Mouse (Mus musculus): Measurements from ENCODE around the gene Krr1. TPM values are rescaled to one million over a fixed set of nuclear protein-coding genes. Genes with fewer than 3 reads are reported as not detected.

Gene Krr1
- 16.8 and 21.6 TPM in 2 replicates for total RNA-seq (2015; ENCODE audit: low replicate concordance)
- 6.3 and 12.6 TPM in 2 replicates for total RNA-seq (2017; ENCODE audit: low replicate concordance)

DNA sequence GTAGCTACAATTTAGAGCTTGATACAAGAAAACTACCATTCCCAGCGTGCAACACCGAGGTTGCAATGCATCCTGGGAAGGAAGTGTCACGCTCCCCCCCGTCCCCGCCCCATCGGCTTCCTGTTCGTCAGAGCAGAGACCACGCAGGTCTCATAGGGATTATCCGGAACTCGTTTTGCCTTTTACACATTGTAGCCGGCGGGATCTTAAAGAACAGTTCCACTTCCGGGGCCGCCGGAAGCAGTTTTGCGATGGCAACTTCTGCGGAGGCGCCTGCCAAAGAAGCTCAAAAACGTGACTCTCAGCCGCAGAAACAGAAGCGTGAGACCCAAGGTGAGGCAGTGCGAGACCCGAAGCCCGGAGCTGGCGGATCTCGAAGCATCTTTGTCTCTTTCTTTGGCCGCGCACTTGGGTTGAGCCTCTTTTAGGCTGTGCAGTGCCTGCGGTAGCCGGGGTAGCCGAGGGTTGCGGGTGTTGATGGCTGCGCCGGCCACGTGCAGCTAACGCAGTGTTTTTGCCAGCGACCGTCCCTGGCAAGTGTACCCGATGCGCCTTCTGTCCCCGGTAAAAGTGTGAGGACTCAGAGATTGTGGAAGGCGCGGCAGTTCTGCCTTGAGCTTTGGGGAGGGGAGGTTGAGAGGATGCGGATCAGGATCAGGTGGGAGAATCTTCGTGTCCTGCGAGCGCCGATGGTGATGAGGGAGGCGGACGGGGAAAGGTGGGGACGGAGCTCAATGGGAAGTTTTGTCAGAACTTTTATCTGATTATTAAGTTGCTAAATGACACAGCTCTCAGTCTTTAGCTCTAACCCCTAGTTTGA lies at the start of gene Krr1:
Gene Krr1, plus strand, starts transcription at position 123 of the 820 bp plus-strand sequence.
- ATAC-seq (replicated peaks; ENCODE audit: low FRiP score, poor library complexity, severe bottlenecking), result peak; percentile 98

DNA sequence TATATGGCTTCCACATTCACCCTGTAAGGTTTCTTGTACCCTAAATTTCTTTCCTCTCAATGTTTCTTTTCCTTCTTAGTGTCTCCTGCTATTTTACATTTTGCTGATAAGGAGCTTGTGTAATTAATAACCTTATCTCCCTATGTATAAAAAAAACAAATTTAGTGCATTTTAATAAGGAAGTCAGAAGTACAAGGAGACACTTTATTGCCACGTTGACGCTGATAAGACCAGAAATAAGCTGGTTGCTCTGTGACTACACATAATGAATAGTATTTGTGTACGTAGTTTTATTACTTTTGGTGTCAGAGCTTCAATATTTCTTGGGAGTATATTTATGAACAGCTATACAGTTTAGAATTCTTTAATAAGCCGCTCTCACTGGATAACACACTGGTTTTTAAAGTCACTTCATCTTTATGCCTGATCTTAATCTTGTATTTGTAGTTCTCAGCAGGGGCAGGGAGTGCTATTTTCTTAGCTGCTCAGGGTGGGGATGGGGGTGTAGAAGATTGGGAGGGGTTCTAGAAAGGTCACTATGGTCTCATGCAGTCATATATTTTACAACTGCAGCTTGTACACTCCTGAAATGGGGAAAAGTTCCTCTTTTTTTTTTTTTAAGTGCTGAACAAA lies 48.8 kb upstream of the Krr1 start:
- ATAC-seq (replicated peaks; ENCODE audit: low FRiP score, poor library complexity, severe bottlenecking), result no peak

GRCm38 (mm10) chr10:111924141-111924540 lies 48.3 kb upstream of the Krr1 start:
- ATAC-seq (replicated peaks; ENCODE audit: low FRiP score, poor library complexity, severe bottlenecking), result no peak

DNA sequence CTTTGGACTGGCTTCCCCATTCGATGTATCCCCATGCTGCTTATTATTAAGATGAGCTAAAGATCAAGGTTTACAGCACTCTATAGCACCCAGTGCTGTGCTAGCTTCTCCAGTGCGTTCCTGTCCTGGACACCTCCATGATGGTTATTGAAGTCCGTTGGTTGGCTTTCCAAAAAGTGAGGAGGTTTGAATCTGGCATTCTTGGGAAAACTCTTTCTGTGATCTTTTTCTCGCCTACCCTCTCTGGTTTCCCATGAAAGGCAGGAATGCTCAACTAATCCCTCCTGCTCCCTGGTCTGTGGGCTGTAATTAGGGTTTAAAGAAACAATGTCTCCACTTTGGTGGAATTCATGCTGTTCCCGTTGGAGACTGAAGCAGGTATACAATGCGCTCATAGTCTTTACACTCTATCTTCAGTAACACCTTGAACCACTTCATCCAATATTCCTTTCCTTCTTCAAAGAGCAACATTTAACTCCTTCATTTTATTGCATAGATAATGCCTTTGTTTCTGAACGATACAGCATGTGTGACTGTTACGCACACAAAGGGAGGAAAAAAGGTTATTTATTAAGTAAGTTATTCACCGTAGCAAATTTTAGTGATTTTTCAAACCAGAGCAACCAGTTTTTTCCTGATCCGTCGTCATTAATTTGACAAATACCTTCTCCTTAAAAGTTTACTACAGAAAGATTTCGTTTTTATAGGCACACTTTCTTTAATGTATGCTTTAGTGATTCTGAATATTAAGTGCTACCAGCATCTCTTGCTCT lies 47.6 kb upstream of the Krr1 start:
- peak; percentile 26; the same call in 1 of the 2 replicates for ATAC-seq (replicated peaks; ENCODE audit: low FRiP score, poor library complexity, severe bottlenecking)

DNA sequence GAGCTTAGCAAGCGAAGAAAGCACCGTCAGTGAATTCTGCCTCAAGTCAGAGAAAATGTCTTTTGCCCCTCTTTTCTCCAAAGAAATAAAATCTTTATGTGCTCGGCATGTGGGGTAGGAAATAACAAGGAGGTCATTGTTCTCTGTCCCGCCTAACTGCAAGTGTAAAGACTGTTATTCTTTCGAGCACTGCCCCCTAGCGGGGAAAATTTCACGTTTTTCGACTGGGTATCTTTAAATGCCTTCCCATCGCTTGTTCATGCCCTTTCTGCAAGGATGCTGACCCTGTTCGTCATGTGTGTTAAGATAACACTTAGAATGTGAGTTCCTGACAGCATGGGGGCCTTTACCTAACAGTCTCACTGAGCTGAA lies 47.0 kb upstream of the Krr1 start:
- peak; percentile 65 for ATAC-seq (replicated peaks; ENCODE audit: low FRiP score, poor library complexity, severe bottlenecking)

DNA sequence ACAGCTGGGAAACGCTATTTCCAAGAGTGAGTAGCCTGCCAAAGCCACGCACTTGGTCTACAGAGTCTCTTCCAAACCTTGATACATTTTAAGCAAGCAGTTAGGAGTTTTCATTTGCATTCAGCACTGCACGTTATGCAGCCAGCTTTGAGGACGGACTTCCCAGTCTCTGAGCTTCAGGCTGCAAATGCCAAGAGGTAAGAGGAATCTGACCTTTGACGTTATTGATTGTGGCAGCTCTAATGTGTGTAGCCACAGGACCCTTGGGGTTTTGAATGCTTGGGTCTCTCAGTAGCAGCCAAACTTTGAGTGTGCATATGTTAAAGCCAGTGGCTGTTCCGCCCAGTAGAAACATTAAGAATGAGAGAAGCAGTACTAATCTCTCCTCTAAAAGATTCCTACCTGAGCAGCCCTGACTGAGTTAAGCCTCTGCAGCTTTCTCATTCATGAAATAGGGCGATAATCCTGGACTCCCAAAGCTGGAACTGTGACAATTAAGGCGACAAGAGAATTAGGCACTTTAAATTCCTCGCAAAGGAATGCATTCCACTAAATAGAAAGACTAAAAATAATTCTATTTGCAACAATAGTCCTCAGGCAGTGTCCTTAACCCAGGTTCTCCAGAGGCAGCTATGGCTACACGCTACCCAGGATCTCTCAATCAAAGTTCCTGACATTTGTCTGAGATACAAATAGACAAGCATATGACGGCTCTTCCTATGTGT lies 39.7 kb upstream of the Krr1 start:
- no peak for ATAC-seq (replicated peaks; ENCODE audit: low FRiP score, poor library complexity, severe bottlenecking)

DNA sequence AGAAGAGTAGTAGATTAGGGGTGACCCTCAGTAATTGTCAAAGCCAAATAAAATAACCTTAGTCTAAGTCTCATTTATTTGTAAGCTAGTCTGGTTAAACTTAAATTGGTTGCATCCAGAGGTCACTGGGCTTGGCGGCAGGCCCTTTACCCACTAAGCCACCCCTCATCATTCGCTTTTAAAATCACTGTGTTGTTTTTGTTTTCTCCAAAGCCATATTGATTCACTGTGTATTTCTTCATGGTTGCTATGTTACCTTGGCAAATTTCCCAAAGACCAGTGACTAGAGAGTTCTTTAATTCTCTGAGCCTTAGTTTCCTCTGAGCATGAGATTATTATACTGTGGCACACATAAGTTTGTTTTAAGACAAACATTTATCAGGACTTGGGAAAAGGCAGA lies 37.3 kb upstream of the Krr1 start:
- no peak for ATAC-seq (replicated peaks; ENCODE audit: low FRiP score, poor library complexity, severe bottlenecking)

GRCm38 (mm10) chr10:111936021-111936420 lies 36.4 kb upstream of the Krr1 start:
- no peak for ATAC-seq (replicated peaks; ENCODE audit: low FRiP score, poor library complexity, severe bottlenecking)

DNA sequence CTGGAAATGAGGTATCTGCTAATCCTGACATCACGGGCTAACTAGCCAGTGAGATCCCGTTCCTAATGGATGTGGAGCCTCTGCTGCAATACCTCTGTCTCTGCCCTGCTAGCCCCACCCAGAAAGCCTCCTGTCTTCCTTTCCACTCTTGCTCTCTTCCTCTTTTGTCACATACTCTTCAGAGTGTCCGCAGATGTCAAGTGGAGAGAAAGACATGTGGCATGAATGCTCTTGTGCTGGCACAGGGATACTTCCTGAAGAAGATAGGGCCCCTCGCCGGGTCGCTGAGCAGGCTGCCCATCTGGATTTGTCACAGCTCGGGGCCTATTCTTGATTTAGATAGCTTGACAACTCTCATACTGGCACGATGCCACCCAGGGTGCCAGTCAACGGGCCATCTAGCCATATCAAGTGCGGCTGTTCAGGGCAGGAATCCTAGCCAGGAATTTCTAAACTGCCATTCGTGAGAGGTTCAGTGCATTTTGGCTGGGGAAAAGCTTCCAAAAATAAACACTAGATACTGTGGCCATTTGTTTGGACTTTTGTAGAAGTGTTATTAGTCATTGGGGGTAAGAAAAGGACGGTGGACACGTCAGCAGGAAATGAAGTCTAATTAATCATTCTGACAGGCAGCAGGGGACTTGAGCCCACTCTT lies 35.8 kb upstream of the Krr1 start:
- ATAC-seq (replicated peaks; ENCODE audit: low FRiP score, poor library complexity, severe bottlenecking), result no peak

DNA sequence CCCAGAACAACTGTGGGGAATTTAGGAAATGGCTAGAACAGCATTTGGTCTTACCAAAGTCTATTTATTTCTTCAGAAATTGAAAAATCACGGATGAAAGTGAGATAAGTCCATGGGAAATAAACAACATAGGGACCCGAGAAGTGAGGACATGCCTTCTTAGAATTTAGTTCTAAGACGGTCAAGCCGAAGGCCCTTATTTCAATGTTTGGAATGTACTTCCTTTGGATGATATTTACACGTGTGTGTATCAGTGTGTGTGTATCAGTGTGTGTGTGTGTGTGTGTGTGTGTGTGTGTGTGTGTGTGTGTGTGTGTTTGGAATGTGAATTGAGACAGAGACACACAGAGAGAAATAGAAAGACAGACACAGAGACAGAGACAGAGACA lies 35.3 kb upstream of the Krr1 start:
- no peak for ATAC-seq (replicated peaks; ENCODE audit: low FRiP score, poor library complexity, severe bottlenecking)

- no peak for ATAC-seq (replicated peaks; ENCODE audit: low FRiP score, poor library complexity, severe bottlenecking)
Measured at GRCm38 (mm10) chr10:111943026-111943425, 29.4 kb upstream of the Krr1 start.

- no peak for ATAC-seq (replicated peaks; ENCODE audit: low FRiP score, poor library complexity, severe bottlenecking)
Measured at GRCm38 (mm10) chr10:111945563-111945962, 26.9 kb upstream of the Krr1 start.

- no peak for ATAC-seq (replicated peaks; ENCODE audit: low FRiP score, poor library complexity, severe bottlenecking)
Measured at GRCm38 (mm10) chr10:111948041-111948440, 24.4 kb upstream of the Krr1 start.

DNA sequence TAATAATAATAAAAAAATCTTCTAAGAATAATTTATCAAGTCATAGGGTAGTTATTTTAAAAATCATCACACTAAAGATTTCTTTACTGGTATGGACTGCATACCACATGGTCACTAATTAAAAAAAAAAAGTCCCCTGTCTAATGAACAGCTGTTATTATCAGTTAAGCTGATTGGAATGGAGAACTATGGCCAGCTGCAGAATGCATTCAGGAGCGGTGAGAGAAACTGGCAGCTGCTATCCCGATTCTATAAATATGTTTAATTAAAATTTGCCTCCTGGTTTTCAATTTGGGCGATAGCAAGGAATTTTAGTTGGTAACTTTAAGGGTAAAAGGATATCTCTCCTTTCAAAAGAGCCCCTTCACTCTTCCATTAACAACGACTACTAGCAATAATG lies 23.5 kb upstream of the Krr1 start:
- ATAC-seq (replicated peaks; ENCODE audit: low FRiP score, poor library complexity, severe bottlenecking), result no peak

DNA sequence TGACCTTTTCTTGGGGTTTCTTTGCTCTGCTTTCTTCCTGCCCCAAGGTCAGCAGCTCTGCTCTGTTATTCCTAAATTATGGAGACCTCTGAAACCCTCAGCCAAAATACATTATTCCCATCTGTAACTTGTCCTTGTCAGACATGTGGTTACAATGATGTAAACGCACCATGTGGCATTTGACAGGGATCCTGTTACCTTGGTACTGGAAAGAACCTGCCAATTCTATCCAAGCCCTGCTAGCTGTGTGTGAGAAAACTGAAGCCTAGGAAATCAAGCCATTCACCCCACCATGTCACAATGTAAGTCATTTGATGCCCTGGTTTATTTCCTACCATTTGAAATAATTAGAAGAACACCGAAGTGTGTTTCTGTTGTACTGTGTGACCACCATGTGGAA lies 16.6 kb upstream of the Krr1 start:
- no peak for ATAC-seq (replicated peaks; ENCODE audit: low FRiP score, poor library complexity, severe bottlenecking)

- ATAC-seq (replicated peaks; ENCODE audit: low FRiP score, poor library complexity, severe bottlenecking), result 0 out of 2 replicates have a peak, but pooled peaks have one; percentile 46
Measured at GRCm38 (mm10) chr10:111957271-111958045, 15.0 kb upstream of the Krr1 start.

- ATAC-seq (replicated peaks; ENCODE audit: low FRiP score, poor library complexity, severe bottlenecking), result no peak
Measured at GRCm38 (mm10) chr10:111958046-111958421, 14.4 kb upstream of the Krr1 start.

DNA sequence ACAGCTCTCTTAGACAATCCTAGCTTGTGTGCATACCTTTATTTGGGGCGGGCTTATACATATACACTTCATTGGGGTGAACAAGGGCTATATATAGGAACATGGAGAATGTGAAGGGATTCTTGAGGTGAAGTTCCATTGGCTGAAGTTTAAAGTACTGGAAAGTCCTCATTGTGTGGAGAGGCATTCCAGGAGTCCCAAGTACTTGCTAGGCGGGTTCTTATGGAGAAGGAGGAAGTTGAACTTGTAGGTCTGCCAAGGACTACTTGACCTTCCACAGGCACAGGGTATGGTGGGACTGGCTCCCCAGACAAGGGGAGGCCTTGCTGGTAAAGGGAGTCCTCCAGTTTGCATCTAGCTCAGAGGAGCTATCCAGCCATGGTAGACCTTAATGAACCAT lies 13.1 kb upstream of the Krr1 start:
- no peak for ATAC-seq (replicated peaks; ENCODE audit: low FRiP score, poor library complexity, severe bottlenecking)

DNA sequence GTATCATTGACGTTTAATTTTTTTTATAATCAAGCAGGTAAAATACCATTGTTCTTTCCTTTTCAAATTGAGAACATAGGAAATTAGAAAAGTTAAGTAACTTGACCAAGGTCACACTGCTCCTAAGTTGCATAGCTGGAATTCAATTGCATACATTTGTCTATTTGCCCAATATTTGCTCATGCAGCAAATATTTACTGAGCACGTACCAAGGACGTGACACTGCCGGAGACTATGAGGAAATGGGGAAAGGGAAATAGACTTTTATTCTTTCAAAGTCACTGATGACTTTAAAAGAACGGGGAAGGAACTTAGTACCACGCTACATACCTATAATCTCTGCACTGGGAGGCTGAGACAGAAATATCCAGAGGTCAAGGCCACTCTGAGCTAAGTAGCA lies 12.0 kb upstream of the Krr1 start:
- no peak for ATAC-seq (replicated peaks; ENCODE audit: low FRiP score, poor library complexity, severe bottlenecking)
